Mouse (Mus musculus) liver, embryonic 11.5 days (tissue): ENCODE measurements around the gene Clec16a. TPM values are rescaled to one million over a fixed set of nuclear protein-coding genes. Genes with fewer than 3 reads are reported as not detected.

Experiments used
- ATAC-seq: fragments of 200-750 bp; cut with Nextera tagmentation; replicated peaks from 2 replicates; pipeline ENCODE4 v1.8.0; 2017; ENCODE audit warnings: moderate number of reproducible peaks, mild to moderate bottlenecking, moderate TSS enrichment, moderate library complexity; ENCODE audit not compliant: low FRiP score
- DNase-seq: peaks from one replicate; pipeline ENCODE4 v3.0.0-alpha.2; 2017; ENCODE audit warnings: low spot score
- H3K27ac ChIP-seq: fragments of 300-500 bp; sonication (generic); 2 replicates; pipeline ENCODE4 v1.5.1; 2014; ENCODE audit warnings: mild to moderate bottlenecking, low read depth, low read length, control low read depth
- H3K27me3 ChIP-seq: fragments of 300-500 bp; sonication (generic); replicated peaks from 2 replicates; pipeline ENCODE4 v1.6.1; 2014; ENCODE audit warnings: low read length, mixed read lengths; ENCODE audit not compliant: control insufficient read depth, insufficient read depth
- H3K36me3 ChIP-seq: fragments of 300-500 bp; sonication (generic); 2 replicates; pipeline ENCODE4 v1.6.1; 2014; ENCODE audit warnings: mild to moderate bottlenecking, low read length, moderate library complexity, mixed read lengths; ENCODE audit not compliant: control insufficient read depth, insufficient read depth
- H3K4me1 ChIP-seq: fragments of 300-500 bp; sonication (generic); replicated peaks from 2 replicates; pipeline ENCODE4 v1.6.1; 2014; ENCODE audit warnings: low read length, mixed read lengths; ENCODE audit not compliant: control insufficient read depth, insufficient read depth
- H3K4me2 ChIP-seq: fragments of 300-500 bp; sonication (generic); 2 replicates; pipeline ENCODE4 v1.6.1; 2014; ENCODE audit warnings: mild to moderate bottlenecking, control low read depth, moderate library complexity
- H3K4me3 ChIP-seq: fragments of 300-500 bp; sonication (generic); 2 replicates; pipeline ENCODE4 v1.5.1; 2014; ENCODE audit warnings: low read depth, low read length, control low read depth
- H3K9ac ChIP-seq: fragments of 300-500 bp; sonication (generic); 2 replicates; pipeline ENCODE4 v1.6.1; 2014; ENCODE audit warnings: low read depth, low read length, control low read depth
- H3K9me3 ChIP-seq: fragments of 300-500 bp; sonication (generic); 2 replicates; pipeline ENCODE4 v1.6.1; 2016; ENCODE audit warnings: low read length, inconsistent platforms, mixed read lengths; ENCODE audit not compliant: control insufficient read depth
- WGBS: fragments of 180-500 bp; shearing (Covaris S2); extraction: QIAGEN DNeasy Blood & Tissue Kit; methylation state at CpG from one replicate; pipeline ENCODE4 v1.1.7; 2014; 5-methylcytosine and 5-hydroxymethylcytosine counted together
- polyA plus RNA-seq: library from polyadenylated mRNA; unstranded; fragments of >200 nt; fragmentation: Nextera tagmentation; extraction: Ambion mirVana; gene quantifications from 2 replicates; pipeline ENCODE4 v1.2.1, GENCODE M21; 2014

Clec16a gene
- polyA plus RNA-seq, 1 experiment from 2014 or later = 27.4 TPM

DNA sequence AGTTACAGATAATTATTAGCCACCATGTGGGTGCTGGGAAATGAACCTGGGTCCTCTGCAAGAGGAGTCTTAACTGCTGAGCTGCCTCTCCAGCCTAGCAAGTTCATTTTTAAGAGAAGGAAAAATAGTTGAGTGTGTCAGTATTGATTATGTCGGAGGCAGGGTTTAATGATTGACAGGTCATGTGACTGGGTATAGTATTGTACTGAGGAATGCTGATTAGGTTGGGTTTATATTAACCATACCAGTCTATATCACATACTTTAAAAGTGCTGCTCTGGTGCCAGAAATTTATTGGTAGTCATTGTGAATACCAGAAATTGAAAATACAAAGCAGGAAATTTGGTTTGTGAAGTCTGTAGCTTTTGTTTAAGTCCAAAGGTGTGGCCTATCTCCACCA, 130.5 kb downstream of the Clec16a start:
- H3K4me3 ChIP-seq = no peak overlapping the region
- H3K27me3 ChIP-seq = no peaks in the 10 kb centered on the region
- H3K36me3 ChIP-seq = no peaks in the 10 kb centered on the region
- H3K4me1 ChIP-seq = peaks cover 28% of the 10 kb centered on the region
- no peak for DNase-seq
- H3K27ac ChIP-seq = no peak overlapping the region
- H3K9ac ChIP-seq = no peak overlapping the region
- H3K9me3 ChIP-seq = no peaks in the 10 kb centered on the region
- H3K4me2 ChIP-seq = no peak overlapping the region
- 63% methylated on average over 1 of the region's 1 CpGs for WGBS
- no peak for ATAC-seq

DNA sequence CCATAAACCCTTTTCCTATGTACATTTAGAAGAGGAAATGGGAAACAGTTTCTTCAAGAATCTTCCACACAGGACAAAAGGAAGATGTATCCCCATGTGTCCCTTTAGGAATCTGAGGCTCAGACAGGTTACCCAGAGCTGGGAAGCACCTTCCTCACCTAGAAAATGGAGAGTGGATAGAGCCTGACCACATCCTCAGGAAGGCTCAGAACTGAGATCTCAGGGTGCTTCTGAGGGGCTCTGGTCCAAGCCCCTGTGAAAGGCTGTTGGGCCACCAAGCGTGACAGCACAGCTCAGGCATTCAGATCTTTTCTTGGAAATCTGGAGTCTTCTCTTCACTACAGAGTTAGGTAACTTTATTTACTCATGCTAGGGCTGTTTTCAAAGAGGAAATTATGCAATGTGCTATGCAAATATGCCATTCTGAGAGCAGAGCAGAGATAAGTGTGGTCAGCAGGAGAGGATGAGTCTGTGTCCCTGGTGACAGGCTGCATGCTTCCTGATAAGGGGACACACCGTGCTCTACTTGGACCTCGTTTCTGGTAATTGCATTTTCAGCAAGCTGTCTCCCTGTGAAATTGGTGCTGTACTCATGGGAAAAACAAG, 131.4 kb downstream of the Clec16a start:
- Histone ChIP-seq H3K27ac (peak overlapping the region; percentile 34; the same call in 1 of the 2 replicates), H3K4me1 (peaks cover 28% of the 10 kb centered on the region), H3K9ac (no peak overlapping the region), H3K27me3 (no peaks in the 10 kb centered on the region), H3K9me3 (no peaks in the 10 kb centered on the region), H3K36me3 (no peaks in the 10 kb centered on the region), H3K4me2 (peak overlapping the region; percentile 10), H3K4me3 (no peak overlapping the region)
- ATAC-seq (peak; percentile 79), DNase-seq (no peak)
- WGBS = 14% methylated on average over 3 of the region's 3 CpGs

DNA sequence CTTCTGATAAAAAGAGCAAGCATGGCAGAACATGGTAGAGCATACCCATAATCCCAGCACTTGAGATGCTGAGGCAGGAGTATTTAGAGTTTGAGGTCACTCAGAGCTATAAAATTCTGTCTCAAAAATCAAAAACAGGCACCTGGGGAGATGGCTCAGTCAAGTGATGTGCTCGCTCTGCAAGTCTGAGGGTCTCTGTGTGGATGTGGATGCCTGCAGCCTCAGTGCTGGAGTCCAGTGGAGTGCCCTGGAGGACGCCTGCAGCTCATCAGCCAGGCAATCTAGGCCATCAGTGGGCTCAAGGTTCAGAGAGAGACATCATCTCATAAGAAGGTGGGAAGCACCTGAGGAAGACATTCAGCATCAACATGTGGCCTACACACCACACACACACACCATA, 137.4 kb downstream of the Clec16a start:
- no peaks in the 10 kb centered on the region for H3K9me3 ChIP-seq
- H3K4me3 ChIP-seq = no peak overlapping the region
- no peak overlapping the region for H3K9ac ChIP-seq
- H3K36me3 ChIP-seq = no peaks in the 10 kb centered on the region
- no peaks in the 10 kb centered on the region for H3K27me3 ChIP-seq
- H3K27ac ChIP-seq = no peak overlapping the region
- 85% methylated on average over 2 of the region's 2 CpGs for WGBS
- H3K4me2 ChIP-seq = no peak overlapping the region
- DNase-seq (no peak), ATAC-seq (no peak)
- H3K4me1 ChIP-seq = peaks cover 2% of the 10 kb centered on the region; the same call in 1 of the 2 replicates

DNA sequence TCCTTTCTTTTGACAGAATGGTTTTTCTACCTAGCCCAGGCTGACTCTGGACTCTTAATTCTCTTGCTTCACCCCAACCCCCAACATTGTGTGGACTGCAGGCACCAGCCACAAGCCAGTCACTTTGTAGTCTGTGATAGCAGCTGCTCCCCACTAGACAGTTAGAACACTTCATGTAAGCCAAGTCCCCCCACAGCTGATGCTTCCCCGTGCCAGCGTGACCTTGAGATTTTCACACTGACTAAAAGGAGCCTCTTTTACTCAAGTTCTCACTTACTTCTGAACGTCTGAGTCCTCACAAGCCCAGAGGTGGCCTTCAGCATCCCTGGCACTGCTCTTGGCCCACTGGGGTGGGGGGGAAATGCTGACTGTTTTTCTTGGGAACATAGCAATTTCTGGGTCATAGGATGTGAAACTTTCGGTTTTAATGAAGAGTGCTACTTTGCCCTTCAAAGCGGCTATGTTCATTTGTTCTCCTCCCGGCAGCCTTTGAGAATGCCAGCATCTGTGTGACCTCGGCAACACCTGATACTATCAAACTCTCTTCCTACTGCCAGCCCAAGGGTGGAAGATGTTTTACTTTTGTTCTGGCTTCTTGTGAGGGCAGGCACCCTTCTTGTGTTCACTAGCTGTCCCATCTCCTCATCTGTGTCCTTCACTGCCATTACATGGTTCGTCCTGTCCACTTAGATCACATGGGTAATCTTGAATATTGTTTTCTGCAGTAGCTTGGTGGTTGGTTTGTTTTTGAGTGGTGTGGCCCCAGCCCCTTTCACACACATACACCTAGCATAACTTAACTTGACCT, 138.3 kb downstream of the Clec16a start:
- Histone ChIP-seq H3K27me3 (no peaks in the 10 kb centered on the region), H3K4me3 (no peak overlapping the region), H3K4me1 (no peaks in the 10 kb centered on the region), H3K27ac (no peak overlapping the region), H3K36me3 (no peaks in the 10 kb centered on the region), H3K9me3 (no peaks in the 10 kb centered on the region), H3K4me2 (no peak overlapping the region), H3K9ac (no peak overlapping the region)
- DNase-seq (no peak), ATAC-seq (no peak)
- WGBS = 80% methylated on average over 8 of the region's 8 CpGs

DNA sequence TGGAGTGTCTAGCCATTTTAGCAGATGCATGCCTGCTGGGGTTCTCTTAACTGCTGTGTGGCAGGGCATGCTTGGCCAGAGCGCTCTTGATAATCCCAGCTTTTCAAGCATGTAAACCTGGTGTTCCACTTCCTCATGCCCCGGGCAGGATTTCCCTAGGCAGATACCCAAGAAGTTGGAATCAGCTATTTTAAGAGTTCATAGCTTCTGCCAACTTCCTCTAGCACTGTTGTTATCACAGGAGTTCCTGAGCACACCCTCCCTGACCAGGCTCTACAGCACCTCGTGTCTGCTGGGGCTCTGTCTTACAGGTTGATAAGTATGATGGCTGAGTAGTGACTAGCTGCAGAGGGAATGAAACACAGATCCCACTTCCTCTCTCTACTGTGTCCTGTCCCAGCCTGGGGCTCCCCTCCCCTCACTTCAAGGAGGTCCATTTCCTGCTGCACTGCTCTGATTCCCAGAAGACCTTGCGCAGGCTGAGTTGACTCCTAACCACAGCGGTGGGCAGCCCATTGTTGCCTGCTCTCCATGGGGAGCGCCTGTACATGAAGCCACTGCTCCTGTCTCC, 144.7 kb downstream of the Clec16a start:
- ATAC-seq (peak; percentile 78), DNase-seq (peak; percentile 48)
- Histone ChIP-seq H3K4me2 (peak overlapping the region; percentile 34), H3K36me3 (no peaks in the 10 kb centered on the region), H3K27me3 (no peaks in the 10 kb centered on the region), H3K9ac (no peak overlapping the region), H3K27ac (peak overlapping the region; percentile 51; the same call in 1 of the 2 replicates), H3K9me3 (no peaks in the 10 kb centered on the region), H3K4me1 (peaks cover 15% of the 10 kb centered on the region), H3K4me3 (no peak overlapping the region)
- 39% methylated on average over 6 of the region's 6 CpGs for WGBS

DNA sequence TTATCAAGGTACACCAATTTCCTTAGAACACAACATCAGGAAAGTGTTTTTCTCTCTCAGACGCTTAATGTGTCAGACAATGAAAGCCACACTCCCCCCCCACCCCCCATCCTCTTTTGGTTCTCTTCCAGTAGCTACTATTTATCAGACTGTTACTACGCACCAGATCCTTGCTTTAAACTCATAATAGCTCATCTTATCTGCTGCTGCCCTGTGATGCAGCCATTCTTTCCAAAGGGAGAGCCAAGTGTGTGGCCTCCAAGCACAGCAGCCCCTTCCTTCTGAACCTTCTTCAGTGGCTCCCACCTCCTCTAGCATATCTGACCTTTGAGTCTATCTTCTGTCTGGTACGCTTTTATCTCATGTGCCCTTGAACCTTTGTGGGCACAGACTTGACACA, 145.3 kb downstream of the Clec16a start:
- peak; percentile 42; the same call in 1 of the 2 replicates for ATAC-seq
- peak overlapping the region; percentile 34 for H3K4me2 ChIP-seq

DNA sequence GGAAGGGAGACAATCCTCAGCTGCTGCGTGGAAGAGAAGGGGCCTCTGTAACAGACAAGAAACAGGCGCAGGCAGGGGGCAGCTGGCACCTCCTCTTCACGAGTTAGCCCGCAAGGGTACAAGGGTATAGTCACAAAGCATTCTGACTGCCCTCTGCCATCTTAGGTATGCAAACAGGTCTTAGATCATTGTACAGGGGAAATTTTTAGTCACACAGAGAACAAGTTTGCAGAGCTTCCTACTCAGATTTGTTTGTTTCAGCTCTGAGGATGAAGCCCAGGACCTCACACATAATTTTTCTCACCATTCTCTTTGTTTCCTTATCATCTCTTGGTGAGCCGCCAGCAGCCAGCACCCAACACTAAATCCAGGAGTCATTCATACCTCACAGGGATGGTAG, 146.6 kb downstream of the Clec16a start:
- Histone ChIP-seq H3K27ac (no peak overlapping the region), H3K4me3 (no peak overlapping the region), H3K4me2 (no peak overlapping the region), H3K9ac (no peak overlapping the region), H3K9me3 (no peaks in the 10 kb centered on the region), H3K36me3 (no peaks in the 10 kb centered on the region), H3K4me1 (peaks cover 15% of the 10 kb centered on the region), H3K27me3 (no peaks in the 10 kb centered on the region)
- DNase-seq = no peak
- no peak for ATAC-seq
- 79% methylated on average over 5 of the region's 5 CpGs for WGBS

More for the DNA sequence above, 145.3 kb downstream of the Clec16a start:
- Histone ChIP-seq H3K27ac (peak overlapping the region; percentile 51; the same call in 1 of the 2 replicates), H3K27me3 (no peaks in the 10 kb centered on the region), H3K4me1 (peaks cover 15% of the 10 kb centered on the region), H3K4me3 (no peak overlapping the region), H3K9me3 (no peaks in the 10 kb centered on the region), H3K9ac (no peak overlapping the region), H3K36me3 (no peaks in the 10 kb centered on the region)
- 34% methylated on average over 3 of the region's 3 CpGs for WGBS
- no peak for DNase-seq

DNA sequence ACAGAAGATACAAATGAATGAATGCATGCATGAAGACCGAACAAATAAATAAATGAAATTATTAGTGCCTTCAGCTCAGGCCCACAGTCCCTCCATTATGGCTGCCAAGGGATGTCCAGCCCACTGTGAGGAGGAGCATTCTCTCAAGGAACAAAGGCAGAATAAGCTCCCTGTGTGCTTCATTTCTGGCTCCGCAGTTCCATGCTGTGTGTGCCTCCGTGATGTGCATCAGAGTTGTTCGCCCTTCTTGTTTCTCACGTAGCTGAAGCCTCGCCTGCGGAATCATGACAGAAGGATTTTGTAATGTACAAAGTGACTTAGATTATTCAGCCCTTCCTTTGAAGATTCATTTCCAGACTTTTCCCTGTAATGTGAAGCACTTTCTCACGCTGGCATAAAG, 147.7 kb downstream of the Clec16a start:
- H3K27me3 ChIP-seq = no peaks in the 10 kb centered on the region
- DNase-seq (no peak), ATAC-seq (no peak)
- no peaks in the 10 kb centered on the region for H3K36me3 ChIP-seq
- H3K9ac ChIP-seq = no peak overlapping the region
- no peak overlapping the region for H3K4me3 ChIP-seq
- H3K4me1 ChIP-seq = peaks cover 15% of the 10 kb centered on the region
- no peak overlapping the region for H3K27ac ChIP-seq
- 91% methylated on average over 8 of the region's 8 CpGs for WGBS
- no peaks in the 10 kb centered on the region for H3K9me3 ChIP-seq
- H3K4me2 ChIP-seq = no peak overlapping the region
